Mouse (Mus musculus) small intestine, adult 2 months (tissue): ENCODE measurements around the gene Map9.

Experiments
- CTCF ChIP-seq: fragments of 200-500 bp; IDR thresholded peaks from 2 replicates; pipeline ENCODE4 v1.5.1; 2012; ENCODE audit warnings: low read depth, mild to moderate bottlenecking, control low read depth, inconsistent platforms, low read length, moderate library complexity, mixed read lengths; ENCODE audit not compliant: insufficient replicate concordance, insufficient read length; ENCODE audit errors: extremely low read depth
- POLR2A ChIP-seq: fragments of 200-500 bp; IDR thresholded peaks from 2 replicates; pipeline ENCODE4 v1.6.1; 2012; ENCODE audit warnings: low read depth, mild to moderate bottlenecking, control low read depth, inconsistent platforms, low read length, moderate library complexity

- no peak for TF ChIP-seq POLR2A
- TF ChIP-seq CTCF = no peak
Measured at GRCm38 (mm10) chr3:82382325-82382724, 24.5 kb downstream of the Map9 start.
